Mouse (Mus musculus) CD8-positive naive resting alpha-beta T cell, adult 57 days (primary cell): ENCODE measurements around the gene Tgfbrap1. TPM values are rescaled to one million over a fixed set of nuclear protein-coding genes. Genes with fewer than 3 reads are reported as not detected.

Source experiments
- total RNA-seq: library from RNA; stranded (reverse); gene quantifications from one replicate; pipeline ENCODE4 v1.2.4, GENCODE M21; 2023

Tgfbrap1 gene
- total RNA-seq: 26.8 TPM

DNA sequence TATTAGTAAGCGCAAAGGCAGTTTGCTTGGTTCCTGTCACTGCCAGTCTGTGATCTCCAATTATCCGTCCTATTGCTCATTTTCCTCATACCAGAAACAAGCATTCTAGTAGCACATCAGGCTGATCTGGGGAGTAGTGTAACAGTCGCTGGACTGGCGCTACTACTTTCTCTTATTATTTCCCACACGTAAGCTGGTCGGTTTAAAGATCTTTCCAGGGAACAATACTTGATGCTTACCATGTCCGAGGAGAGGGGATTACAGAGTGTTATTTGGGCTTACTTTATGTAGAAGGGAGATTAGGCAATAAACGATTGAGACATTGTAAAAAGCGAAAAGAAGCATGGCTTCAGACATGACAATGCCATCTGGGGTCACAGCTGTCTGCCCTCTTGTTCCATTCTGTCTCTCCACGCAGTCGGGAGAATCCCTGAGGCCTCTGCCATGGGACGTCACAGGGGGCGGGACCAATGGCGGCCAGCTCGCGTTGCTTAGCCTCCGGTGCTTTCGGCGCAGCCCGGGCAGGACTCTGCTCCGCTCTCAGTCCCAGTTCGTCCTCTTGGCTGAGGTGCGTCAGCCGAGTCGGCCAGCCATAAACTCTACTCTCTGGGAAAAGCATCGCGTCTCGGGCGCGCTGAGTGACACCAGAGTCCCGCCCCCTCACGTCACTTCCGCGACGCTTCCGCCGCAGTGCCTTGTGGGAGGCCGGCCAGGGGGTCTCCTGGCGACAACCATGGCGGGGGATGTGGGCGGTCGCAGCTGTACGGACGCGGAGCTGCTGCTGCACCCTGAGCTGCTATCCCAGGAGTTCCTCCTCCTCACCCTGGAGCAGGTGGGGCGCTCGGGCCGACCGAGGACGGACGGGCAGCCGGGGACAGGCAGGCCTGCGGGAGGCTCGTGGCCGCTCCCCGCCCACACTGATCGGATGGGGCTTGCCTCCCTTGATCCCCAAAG lies at the start of gene Tgfbrap1, which contains the start of gene AI597479:
TSS of gene Tgfbrap1 (minus strand) at position 607 of the 954 bp plus-strand sequence.
TSS of gene AI597479 (plus strand) at position 680 of the 954 bp plus-strand sequence.

Other genes with a start within 250 kb of the Tgfbrap1 start
- 56.0 TPM for gene Mrps9, start 247.4 kb downstream of the Tgfbrap1 start, total RNA-seq
- gene Gpr45, start 145.8 kb downstream of the Tgfbrap1 start, total RNA-seq: 0.24 TPM
- gene AI597479, start 73 bp upstream of the Tgfbrap1 start, total RNA-seq: 6.0 TPM
- 7.9 TPM for gene Fhl2, start 98.3 kb upstream of the Tgfbrap1 start, total RNA-seq